Mouse (Mus musculus): ENCODE data around the gene Dyx1c1.

Dyx1c1 gene

GRCm38 (mm10) chr9:72975242-72975641 lies 16.7 kb downstream of the Dyx1c1 start:
- DNase-seq, result no peak

- no peak for DNase-seq
These were observed 24.5 kb downstream of the Dyx1c1 start for GRCm38 (mm10) chr9:72983066-72983465.

GRCm38 (mm10) chr9:72985250-72986220 lies 26.9 kb downstream of the Dyx1c1 start, which contains the start of the genes Ccpg1os and Ccpg1:
Ccpg1os (minus strand) TSS chr9:72985382.
Ccpg1 (plus strand) TSS chr9:72985429.
- peak; percentile 95 for DNase-seq

- no peak for DNase-seq
These were observed 29.1 kb downstream of the Dyx1c1 start for GRCm38 (mm10) chr9:72987703-72988102.

- no peak for DNase-seq
These were observed 30.1 kb downstream of the Dyx1c1 start for GRCm38 (mm10) chr9:72988706-72989105.

- DNase-seq, result no peak
These were observed 32.8 kb downstream of the Dyx1c1 start for GRCm38 (mm10) chr9:72991420-72991819.

- no peak for DNase-seq
These were observed 34.0 kb downstream of the Dyx1c1 start for GRCm38 (mm10) chr9:72992576-72992975.

GRCm38 (mm10) chr9:72996167-72996566 lies 37.6 kb downstream of the Dyx1c1 start:
- no peak for DNase-seq

GRCm38 (mm10) chr9:72996806-72997205 lies 38.2 kb downstream of the Dyx1c1 start:
- DNase-seq, result no peak

GRCm38 (mm10) chr9:73000487-73000886 lies 41.9 kb downstream of the Dyx1c1 start:
- DNase-seq, result no peak

GRCm38 (mm10) chr9:73001314-73002011 lies 42.9 kb downstream of the Dyx1c1 start:
- no peak for DNase-seq

GRCm38 (mm10) chr9:73002177-73002576 lies 43.6 kb downstream of the Dyx1c1 start:
- DNase-seq, result no peak

GRCm38 (mm10) chr9:73004076-73004475 lies 45.5 kb downstream of the Dyx1c1 start:
- no peak for DNase-seq

GRCm38 (mm10) chr9:73005106-73005505 lies 46.5 kb downstream of the Dyx1c1 start:
- DNase-seq, result no peak

GRCm38 (mm10) chr9:73006175-73006574 lies 47.6 kb downstream of the Dyx1c1 start:
- no peak for DNase-seq

GRCm38 (mm10) chr9:73008384-73008783 lies 49.8 kb downstream of the Dyx1c1 start:
- DNase-seq, result no peak

GRCm38 (mm10) chr9:73012629-73013028 lies 54.0 kb downstream of the Dyx1c1 start:
- DNase-seq, result no peak

- DNase-seq, result no peak
These were observed 56.1 kb downstream of the Dyx1c1 start for GRCm38 (mm10) chr9:73014724-73015123.

GRCm38 (mm10) chr9:73019841-73020240 lies 61.3 kb downstream of the Dyx1c1 start:
- peak; percentile 50 for DNase-seq

GRCm38 (mm10) chr9:73020566-73021097 lies 62.0 kb downstream of the Dyx1c1 start:
- no peak for DNase-seq
